26 mouse cellular contexts compared by ENCODE assay signal in the genomic region with DNA sequence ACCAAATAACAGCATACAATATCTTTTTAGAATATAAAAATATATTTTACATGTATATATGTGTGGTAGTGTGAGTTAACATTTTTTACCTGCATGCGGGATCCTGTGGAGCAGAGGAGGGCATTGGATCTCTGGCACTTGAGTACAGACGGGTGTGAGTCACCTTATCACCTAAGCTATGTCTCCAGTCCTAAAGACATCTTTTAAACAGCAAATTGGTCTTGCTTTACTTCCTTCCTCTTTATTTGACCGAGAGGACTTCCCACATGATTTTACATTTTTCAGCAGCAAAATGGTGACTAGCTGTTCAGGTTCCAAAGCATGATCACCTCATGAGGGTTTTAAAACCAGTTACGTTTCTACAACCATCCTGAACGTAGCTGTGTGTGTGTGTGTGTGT. TPM values are rescaled to one million over a fixed set of nuclear protein-coding genes. Genes with fewer than 3 reads are reported as not detected.
DNase-seq lines count a peak whose midpoint lies in the region; ATAC-seq and TF ChIP-seq lines count a peak whose summit lies in the region.
"Had no signal": no experiment of that assay in that cellular context is flagged by ENCODE, and none has a peak within 500 bp of the region (broad histone marks: within the 10 kb centered on the region; RNA-seq: fewer than 3 reads in every experiment).

No protein-coding gene starts in this region.

- peak; percentile 83 for DNase-seq in 416B (ENCODE audit: low read depth)
- DNase-seq in G1E (ENCODE audit: low spot score): no peak
- no peak for DNase-seq in midbrain, postnatal 0 days (ENCODE audit: low spot score)
- no peak for DNase-seq in midbrain, embryonic 14.5 days
- DNase-seq: adrenal gland, postnatal 14 days; cerebellum, adult 11-12 months; cerebellum, adult 9-11 months; gastrocnemius, postnatal 14 days; heart, adult 2 months; heart, postnatal 4 days; kidney, adult 11 months; kidney, postnatal 14 days; layer of hippocampus, adult 9-11 months; lung, adult 2 months; lung, postnatal 10 days had no signal

- no peaks in the 10 kb centered on the region for H3K9me3 ChIP-seq in G1E (replicated peaks)
- no peaks in the 10 kb centered on the region for H3K9me3 ChIP-seq in midbrain, postnatal 0 days (ENCODE audit: low read length)
- H3K9me3 ChIP-seq in midbrain, embryonic 14.5 days (ENCODE audit: control insufficient read depth, low read length): no peaks in the 10 kb centered on the region
- no peaks in the 10 kb centered on the region for H3K9me3 ChIP-seq in intestine, postnatal 0 days (ENCODE audit: control insufficient read depth)
- H3K9me3 ChIP-seq: forebrain, embryonic 12.5 days; heart, embryonic 12.5 days; limb, embryonic 13.5 days; midbrain, embryonic 10.5 days; neural tube, embryonic 13.5 days; stomach, embryonic 15.5 days had no signal

- H3K27ac ChIP-seq in midbrain, postnatal 0 days (ENCODE audit: low read depth, low read length): no peak overlapping the region
- no peak overlapping the region for H3K27ac ChIP-seq in midbrain, embryonic 14.5 days (replicated peaks; ENCODE audit: low read depth, low read length)
- H3K27ac ChIP-seq in intestine, postnatal 0 days (ENCODE audit: low read depth, low read length): no peak overlapping the region
- H3K27ac ChIP-seq: forebrain, embryonic 12.5 days; heart, adult 2 months; hindbrain, embryonic 14.5 days; limb, embryonic 13.5 days; macrophage; midbrain, embryonic 10.5 days; neural tube, embryonic 13.5 days; stomach, embryonic 15.5 days had no signal

- no peaks in the 10 kb centered on the region for H3K27me3 ChIP-seq in G1E (ENCODE audit: insufficient read depth, low read length)
- H3K27me3 ChIP-seq in midbrain, postnatal 0 days (ENCODE audit: insufficient read depth, low read length): no peaks in the 10 kb centered on the region; the same call in 1 of the 2 replicates
- H3K27me3 ChIP-seq in midbrain, embryonic 14.5 days (ENCODE audit: control insufficient read depth, insufficient read depth, low read length): no peaks in the 10 kb centered on the region
- H3K27me3 ChIP-seq in intestine, postnatal 0 days (replicated peaks; ENCODE audit: control insufficient read depth, insufficient read depth, low read length): no peaks in the 10 kb centered on the region
- H3K27me3 ChIP-seq: heart, embryonic 12.5 days; neural tube, embryonic 13.5 days had no signal

- no peak overlapping the region for H3K4me2 ChIP-seq in midbrain, postnatal 0 days (ENCODE audit: low read depth, low read length, poor library complexity, severe bottlenecking)
- H3K4me2 ChIP-seq in midbrain, embryonic 14.5 days (ENCODE audit: low read length): no peak overlapping the region
- H3K4me2 ChIP-seq in intestine, postnatal 0 days (replicated peaks; ENCODE audit: low read depth): no peak overlapping the region
- H3K4me2 ChIP-seq: forebrain, embryonic 12.5 days; heart, embryonic 12.5 days; hindbrain, embryonic 14.5 days; limb, embryonic 13.5 days; neural tube, embryonic 13.5 days; stomach, embryonic 15.5 days had no signal

- H3K4me1 ChIP-seq in G1E (ENCODE audit: insufficient read depth, low read depth, low read length): peaks cover 73% of the 10 kb centered on the region
- H3K4me1 ChIP-seq in midbrain, postnatal 0 days (ENCODE audit: insufficient read depth, low read length): no peaks in the 10 kb centered on the region
- H3K4me1 ChIP-seq in midbrain, embryonic 14.5 days (ENCODE audit: control insufficient read depth, insufficient read depth, low read length): no peaks in the 10 kb centered on the region
- H3K4me1 ChIP-seq in intestine, postnatal 0 days (replicated peaks; ENCODE audit: control insufficient read depth, insufficient read depth, low read length): no peaks in the 10 kb centered on the region
- H3K4me1 ChIP-seq: heart, embryonic 12.5 days; neural tube, embryonic 13.5 days; stomach, embryonic 15.5 days had no signal

- TF ChIP-seq CTCF in G1E (IDR thresholded peaks at IDR 0.05; ENCODE audit: low read depth, low read length): no peak
- TF ChIP-seq CTCF in midbrain, postnatal 0 days (IDR thresholded peaks at IDR 0.05): no peak
- TF ChIP-seq CTCF in intestine, postnatal 0 days (IDR thresholded peaks at IDR 0.05; ENCODE audit: low read depth): no peak

- H3K9ac ChIP-seq in midbrain, postnatal 0 days (replicated peaks; ENCODE audit: low read length, poor library complexity, severe bottlenecking): no peak overlapping the region
- no peak overlapping the region for H3K9ac ChIP-seq in midbrain, embryonic 14.5 days (replicated peaks; ENCODE audit: low read length)
- H3K9ac ChIP-seq in intestine, postnatal 0 days (ENCODE audit: low read depth, low read length): no peak overlapping the region
- H3K9ac ChIP-seq: forebrain, embryonic 12.5 days; heart, embryonic 12.5 days; hindbrain, embryonic 14.5 days; limb, embryonic 13.5 days; neural tube, embryonic 13.5 days; stomach, embryonic 15.5 days had no signal

- peak; percentile 36 for ATAC-seq in G1E (ENCODE audit: extremely low read depth, insufficient number of reproducible peaks, low FRiP score, poor library complexity, severe bottlenecking)
- peak; percentile 18 to 68; a peak in 1 of 4 replicates for ATAC-seq in hematopoietic stem cell, adult 5-6 weeks (replicated peaks in 1 of 2; ENCODE audit: insufficient read depth in 1 of 2, low FRiP score in 2 of 2, low TSS enrichment in 1 of 2, low read depth in 1 of 2, poor library complexity in 2 of 2, severe bottlenecking in 2 of 2)
- ATAC-seq in megakaryocyte, adult 5-6 weeks (ENCODE audit: poor library complexity, severe bottlenecking): peak; percentile 65
- ATAC-seq in midbrain, postnatal 0 days (ENCODE audit: low FRiP score): no peak
- ATAC-seq in midbrain, embryonic 14.5 days (ENCODE audit: low FRiP score, low TSS enrichment): no peak
- no peak for ATAC-seq in intestine, postnatal 0 days

- H3K4me3 ChIP-seq in G1E (ENCODE audit: low read depth, low read length): no peak overlapping the region; the same call in 1 of the 2 replicates
- no peak overlapping the region for H3K4me3 ChIP-seq in midbrain, postnatal 0 days (ENCODE audit: low read depth, low read length)
- H3K4me3 ChIP-seq in midbrain, embryonic 14.5 days (replicated peaks; ENCODE audit: low read depth, low read length): no peak overlapping the region
- no peak overlapping the region for H3K4me3 ChIP-seq in intestine, postnatal 0 days (ENCODE audit: low read depth, low read length)
- H3K4me3 ChIP-seq: forebrain, embryonic 12.5 days; heart, adult 2 months; heart, embryonic 12.5 days; limb, embryonic 13.5 days; midbrain, embryonic 10.5 days; neural tube, embryonic 13.5 days; stomach, embryonic 15.5 days had no signal

- 83% methylated on average over 5 of the region's 5 CpGs for WGBS in midbrain, postnatal 0 days
- WGBS in midbrain, embryonic 14.5 days: 79% methylated on average over 5 of the region's 5 CpGs
- 77% methylated on average over 5 of the region's 5 CpGs for WGBS in intestine, postnatal 0 days

- H3K36me3 ChIP-seq in G1E (replicated peaks): no peaks in the 10 kb centered on the region
- H3K36me3 ChIP-seq in midbrain, postnatal 0 days (ENCODE audit: insufficient read depth, low read length): no peaks in the 10 kb centered on the region
- no peaks in the 10 kb centered on the region for H3K36me3 ChIP-seq in midbrain, embryonic 14.5 days (ENCODE audit: control insufficient read depth, insufficient read depth, low read length)
- no peaks in the 10 kb centered on the region for H3K36me3 ChIP-seq in intestine, postnatal 0 days (ENCODE audit: control insufficient read depth, insufficient read depth)
- H3K36me3 ChIP-seq: forebrain, embryonic 12.5 days; heart, embryonic 12.5 days; limb, embryonic 13.5 days; midbrain, embryonic 10.5 days; neural tube, embryonic 13.5 days; stomach, embryonic 15.5 days had no signal

RNA-seq across cellular contexts. Expression of a gene that starts 14.4 kb away (rescaled TPM):
- total RNA-seq in G1E (2014; fragmentation: Nextera tagmentation) (963 and 1,004 TPM in 2 replicates), G1E (2017) (415 and 523 TPM in 2 replicates)
- polyA plus RNA-seq in G1E (2012): 728 and 853 TPM in 2 replicates
- 227 and 285 TPM in 2 replicates for total RNA-seq in hematopoietic stem cell, adult 5-6 weeks (2017)
- 158 and 172 TPM in 2 replicates for total RNA-seq in megakaryocyte, adult 5-6 weeks (2015)
- total RNA-seq in megakaryocyte, adult 5-6 weeks (2017): 132 and 146 TPM in 2 replicates
- 50.6 and 76.6 TPM in 2 replicates for total RNA-seq in midbrain, postnatal 0 days (2014; rRNA removed)
- polyA plus RNA-seq in midbrain, postnatal 0 days (2015; fragmentation: Nextera tagmentation; extraction: Ambion mirVana): 149 and 168 TPM in 2 replicates
- 142 and 173 TPM in 2 replicates for polyA plus RNA-seq in midbrain, embryonic 14.5 days (2014; fragmentation: Nextera tagmentation; extraction: Ambion mirVana)
- polyA plus RNA-seq in intestine, postnatal 0 days (2015; fragmentation: Nextera tagmentation; extraction: Ambion mirVana): 119 and 134 TPM in 2 replicates

Comparison
In these comparisons a context has a peak if more than half of its experiments do, and no peak if none do; other contexts are left out.
1. ATAC-seq: peak in G1E (single experiment), hematopoietic stem cell, adult 5-6 weeks (2 of 2) and megakaryocyte, adult 5-6 weeks (single experiment); none in midbrain, postnatal 0 days (single experiment), midbrain, embryonic 14.5 days (single experiment) and intestine, postnatal 0 days (single experiment).